Mouse (Mus musculus): Measurements from ENCODE around the gene Ace3. TPM values are rescaled to one million over a fixed set of nuclear protein-coding genes. Genes with fewer than 3 reads are reported as not detected.

The Ace3 gene
- polyA plus RNA-seq, 1 experiment from 2014 or later: not detected

DNA sequence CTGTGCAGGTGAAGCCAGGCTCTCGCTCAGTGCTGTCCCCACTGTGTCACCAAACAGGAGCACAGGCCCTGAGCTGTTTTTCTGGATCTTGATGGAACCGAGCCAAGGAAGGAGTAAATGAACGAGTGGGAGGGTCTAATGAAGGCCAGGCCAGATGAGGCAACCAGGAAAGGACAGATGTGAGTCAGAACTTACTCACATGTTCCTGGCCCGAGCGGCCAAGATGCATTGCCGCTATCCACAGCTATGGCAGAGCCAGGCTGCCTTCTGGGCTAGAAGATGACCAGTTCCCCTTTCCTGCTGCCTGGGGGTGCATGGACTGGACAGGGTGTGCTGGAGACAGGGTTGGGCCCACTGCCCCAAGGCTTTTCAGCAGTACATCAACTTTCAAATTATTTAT, 41.1 kb upstream of the Ace3 start:
- no peak overlapping the region for H3K27ac ChIP-seq (replicated peaks; ENCODE audit: low read depth, low read length)
- no peak overlapping the region for H3K9ac ChIP-seq (ENCODE audit: low read depth, low read length)
- no peak overlapping the region for H3K4me3 ChIP-seq (ENCODE audit: low read depth, low read length)
- peak; percentile 35 for DNase-seq (ENCODE audit: low spot score)
- no peaks in the 10 kb centered on the region for H3K36me3 ChIP-seq (ENCODE audit: control insufficient read depth, insufficient read depth, low read length)
- no peak for ATAC-seq (ENCODE audit: low read depth)
- H3K27me3 ChIP-seq (replicated peaks; ENCODE audit: control insufficient read depth, insufficient read depth, low read length): no peaks in the 10 kb centered on the region
- no peaks in the 10 kb centered on the region for H3K9me3 ChIP-seq (ENCODE audit: control insufficient read depth, low read length)
- H3K4me1 ChIP-seq (ENCODE audit: control insufficient read depth, insufficient read depth, low read length): peaks cover 2% of the 10 kb centered on the region; the same call in 1 of the 2 replicates
- no peak overlapping the region for H3K4me2 ChIP-seq (ENCODE audit: low read depth, low read length)
- WGBS: 68% methylated on average over 6 of the region's 6 CpGs

DNA sequence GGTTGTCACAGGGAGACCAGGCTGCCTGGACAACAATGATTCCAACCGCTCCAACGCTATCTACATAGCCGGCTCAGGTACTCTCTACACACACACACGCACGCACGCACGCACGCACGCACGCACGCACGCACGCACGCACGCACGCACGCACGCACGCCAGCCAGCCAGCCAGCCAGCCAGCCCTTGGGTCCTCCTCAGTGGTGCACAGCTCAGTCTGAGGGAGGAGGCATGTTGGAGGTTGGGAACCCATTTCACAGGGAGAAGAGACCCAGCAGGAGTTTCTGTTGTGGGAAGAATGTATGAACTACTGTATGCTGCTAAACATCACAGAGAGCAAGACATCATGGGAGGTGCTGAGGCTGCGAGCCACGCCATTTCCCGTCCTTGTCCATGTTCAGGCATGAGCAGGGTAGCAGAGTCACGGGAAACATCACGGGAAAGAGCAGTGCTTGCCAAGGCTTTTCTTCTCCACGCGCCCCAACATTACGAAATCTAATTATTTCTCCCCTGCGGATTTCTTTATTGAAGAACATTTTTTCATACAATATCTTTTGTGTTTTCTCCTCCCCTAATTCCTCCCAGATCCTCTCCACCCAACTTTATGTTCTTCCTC, 38.6 kb upstream of the Ace3 start:
- no peak overlapping the region for H3K4me2 ChIP-seq (ENCODE audit: low read depth, low read length)
- no peak overlapping the region for H3K27ac ChIP-seq (replicated peaks; ENCODE audit: low read depth, low read length)
- ATAC-seq (ENCODE audit: low read depth): no peak
- WGBS: 87% methylated on average over 28 of the region's 28 CpGs
- H3K4me1 ChIP-seq (ENCODE audit: control insufficient read depth, insufficient read depth, low read length): peaks cover 2% of the 10 kb centered on the region; the same call in 1 of the 2 replicates
- H3K9ac ChIP-seq (ENCODE audit: low read depth, low read length): no peak overlapping the region
- no peaks in the 10 kb centered on the region for H3K9me3 ChIP-seq (ENCODE audit: control insufficient read depth, low read length)
- H3K4me3 ChIP-seq (ENCODE audit: low read depth, low read length): no peak overlapping the region
- no peak for DNase-seq (ENCODE audit: low spot score)
- H3K27me3 ChIP-seq (replicated peaks; ENCODE audit: control insufficient read depth, insufficient read depth, low read length): no peaks in the 10 kb centered on the region
- no peaks in the 10 kb centered on the region for H3K36me3 ChIP-seq (ENCODE audit: control insufficient read depth, insufficient read depth, low read length)

DNA sequence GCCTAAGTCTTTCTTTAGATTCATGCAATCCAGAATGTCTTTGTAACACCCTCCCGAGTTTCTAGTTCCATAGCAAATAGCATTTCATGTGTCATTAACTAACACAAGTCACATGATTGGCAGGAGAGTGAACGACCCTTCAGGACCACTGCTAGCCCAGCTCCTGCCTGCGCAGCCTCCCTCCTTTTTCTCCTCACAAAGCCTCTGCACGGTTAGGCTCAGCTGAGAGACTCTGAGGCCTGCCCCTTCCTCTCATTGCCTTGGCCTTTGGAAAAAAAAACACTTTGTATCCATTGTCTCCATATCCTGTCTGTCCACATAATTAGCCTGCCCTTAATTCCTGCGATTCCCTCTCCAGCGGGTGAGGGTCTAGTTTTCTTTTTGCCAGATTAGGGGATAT, 37.0 kb upstream of the Ace3 start:
- Histone ChIP-seq H3K4me2 (ENCODE audit: low read depth, low read length) (no peak overlapping the region), H3K36me3 (ENCODE audit: control insufficient read depth, insufficient read depth, low read length) (no peaks in the 10 kb centered on the region), H3K27ac (replicated peaks; ENCODE audit: low read depth, low read length) (no peak overlapping the region), H3K4me3 (ENCODE audit: low read depth, low read length) (no peak overlapping the region), H3K9ac (ENCODE audit: low read depth, low read length) (no peak overlapping the region), H3K4me1 (ENCODE audit: control insufficient read depth, insufficient read depth, low read length) (no peaks in the 10 kb centered on the region; the same call in 1 of the 2 replicates), H3K9me3 (ENCODE audit: control insufficient read depth, low read length) (no peaks in the 10 kb centered on the region), H3K27me3 (replicated peaks; ENCODE audit: control insufficient read depth, insufficient read depth, low read length) (no peaks in the 10 kb centered on the region)
- ATAC-seq (ENCODE audit: low read depth): no peak
- WGBS: 58% methylated on average over 6 of the region's 6 CpGs
- no peak for DNase-seq (ENCODE audit: low spot score)

DNA sequence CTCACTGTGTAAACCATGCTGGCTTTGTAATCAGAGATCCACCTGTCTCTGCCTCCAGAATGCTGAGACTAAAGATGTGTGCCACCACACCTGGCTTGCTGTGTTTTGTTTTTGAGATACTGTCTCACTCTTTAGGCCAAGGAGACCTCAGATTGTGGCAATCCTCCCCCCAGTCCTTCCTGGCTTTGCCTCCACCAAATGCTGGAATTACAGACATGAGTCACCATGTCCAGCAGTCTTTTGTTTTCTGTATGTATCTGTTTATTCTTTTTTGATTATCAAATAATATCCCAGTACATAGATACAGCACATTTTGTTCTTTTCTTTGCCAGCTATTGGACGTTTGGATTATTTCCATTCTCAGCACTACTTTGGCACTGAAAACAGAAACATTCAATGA, 35.9 kb upstream of the Ace3 start:
- Histone ChIP-seq H3K9ac (ENCODE audit: low read depth, low read length) (no peak overlapping the region), H3K27me3 (replicated peaks; ENCODE audit: control insufficient read depth, insufficient read depth, low read length) (no peaks in the 10 kb centered on the region), H3K4me2 (ENCODE audit: low read depth, low read length) (no peak overlapping the region), H3K9me3 (ENCODE audit: control insufficient read depth, low read length) (no peaks in the 10 kb centered on the region), H3K36me3 (ENCODE audit: control insufficient read depth, insufficient read depth, low read length) (no peaks in the 10 kb centered on the region), H3K4me1 (ENCODE audit: control insufficient read depth, insufficient read depth, low read length) (no peaks in the 10 kb centered on the region), H3K4me3 (ENCODE audit: low read depth, low read length) (no peak overlapping the region), H3K27ac (replicated peaks; ENCODE audit: low read depth, low read length) (no peak overlapping the region)
- ATAC-seq (ENCODE audit: low read depth): no peak
- no peak for DNase-seq (ENCODE audit: low spot score)
- WGBS: 58% methylated on average over 1 of the region's 1 CpGs

GRCm38 (mm10) chr11:105959355-105959754, 35.1 kb upstream of the Ace3 start:
- ATAC-seq (ENCODE audit: low read depth) (no peak), DNase-seq (ENCODE audit: low spot score) (no peak)
- 48% methylated on average over 17 of the region's 17 CpGs for WGBS
- Histone ChIP-seq H3K36me3 (ENCODE audit: control insufficient read depth, insufficient read depth, low read length) (no peaks in the 10 kb centered on the region), H3K27ac (replicated peaks; ENCODE audit: low read depth, low read length) (no peak overlapping the region), H3K9ac (ENCODE audit: low read depth, low read length) (no peak overlapping the region), H3K4me1 (ENCODE audit: control insufficient read depth, insufficient read depth, low read length) (no peaks in the 10 kb centered on the region), H3K4me3 (ENCODE audit: low read depth, low read length) (no peak overlapping the region), H3K4me2 (ENCODE audit: low read depth, low read length) (no peak overlapping the region), H3K9me3 (ENCODE audit: control insufficient read depth, low read length) (no peaks in the 10 kb centered on the region), H3K27me3 (replicated peaks; ENCODE audit: control insufficient read depth, insufficient read depth, low read length) (no peaks in the 10 kb centered on the region)

DNA sequence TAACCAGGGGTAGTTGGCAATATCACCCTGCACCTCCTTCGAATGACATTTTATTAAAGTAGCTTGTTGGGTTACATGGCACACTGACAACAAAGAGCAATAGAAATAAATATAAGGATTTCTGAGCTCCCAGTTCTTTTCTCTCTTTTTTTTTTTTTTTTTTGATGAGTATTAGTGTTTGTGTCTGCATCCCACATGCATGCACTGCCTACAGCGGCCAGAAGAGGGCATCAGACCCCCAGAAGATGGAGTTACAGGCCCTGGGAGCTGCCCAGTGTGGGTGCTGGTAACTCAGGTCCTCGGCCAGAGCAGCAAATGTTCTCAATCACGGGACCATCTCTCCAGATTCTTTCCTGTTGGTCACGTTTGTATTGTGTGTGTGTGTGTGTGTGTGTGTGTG, 29.8 kb upstream of the Ace3 start:
- Histone ChIP-seq H3K4me2 (ENCODE audit: low read depth, low read length) (no peak overlapping the region), H3K9ac (ENCODE audit: low read depth, low read length) (no peak overlapping the region), H3K4me1 (ENCODE audit: control insufficient read depth, insufficient read depth, low read length) (no peaks in the 10 kb centered on the region), H3K27ac (replicated peaks; ENCODE audit: low read depth, low read length) (no peak overlapping the region), H3K27me3 (replicated peaks; ENCODE audit: control insufficient read depth, insufficient read depth, low read length) (peaks cover 42% of the 10 kb centered on the region), H3K36me3 (ENCODE audit: control insufficient read depth, insufficient read depth, low read length) (no peaks in the 10 kb centered on the region), H3K9me3 (ENCODE audit: control insufficient read depth, low read length) (no peaks in the 10 kb centered on the region), H3K4me3 (ENCODE audit: low read depth, low read length) (no peak overlapping the region)
- DNase-seq (ENCODE audit: low spot score) (no peak), ATAC-seq (ENCODE audit: low read depth) (no peak)
- WGBS: 63% methylated on average over 5 of the region's 5 CpGs

- H3K9me3 ChIP-seq (ENCODE audit: control insufficient read depth, low read length): no peaks in the 10 kb centered on the region
- DNase-seq (ENCODE audit: low spot score): no peak
- no peak overlapping the region for H3K27ac ChIP-seq (replicated peaks; ENCODE audit: low read depth, low read length)
- peaks cover 43% of the 10 kb centered on the region for H3K27me3 ChIP-seq (replicated peaks; ENCODE audit: control insufficient read depth, insufficient read depth, low read length)
- 74% methylated on average over 4 of the region's 4 CpGs for WGBS
- ATAC-seq (ENCODE audit: low read depth): no peak
- H3K4me3 ChIP-seq (ENCODE audit: low read depth, low read length): no peak overlapping the region
- no peak overlapping the region for H3K9ac ChIP-seq (ENCODE audit: low read depth, low read length)
- H3K4me2 ChIP-seq (ENCODE audit: low read depth, low read length): no peak overlapping the region
- H3K4me1 ChIP-seq (ENCODE audit: control insufficient read depth, insufficient read depth, low read length): no peaks in the 10 kb centered on the region
- H3K36me3 ChIP-seq (ENCODE audit: control insufficient read depth, insufficient read depth, low read length): no peaks in the 10 kb centered on the region
These were observed 28.2 kb upstream of the Ace3 start for GRCm38 (mm10) chr11:105966288-105966687.

DNA sequence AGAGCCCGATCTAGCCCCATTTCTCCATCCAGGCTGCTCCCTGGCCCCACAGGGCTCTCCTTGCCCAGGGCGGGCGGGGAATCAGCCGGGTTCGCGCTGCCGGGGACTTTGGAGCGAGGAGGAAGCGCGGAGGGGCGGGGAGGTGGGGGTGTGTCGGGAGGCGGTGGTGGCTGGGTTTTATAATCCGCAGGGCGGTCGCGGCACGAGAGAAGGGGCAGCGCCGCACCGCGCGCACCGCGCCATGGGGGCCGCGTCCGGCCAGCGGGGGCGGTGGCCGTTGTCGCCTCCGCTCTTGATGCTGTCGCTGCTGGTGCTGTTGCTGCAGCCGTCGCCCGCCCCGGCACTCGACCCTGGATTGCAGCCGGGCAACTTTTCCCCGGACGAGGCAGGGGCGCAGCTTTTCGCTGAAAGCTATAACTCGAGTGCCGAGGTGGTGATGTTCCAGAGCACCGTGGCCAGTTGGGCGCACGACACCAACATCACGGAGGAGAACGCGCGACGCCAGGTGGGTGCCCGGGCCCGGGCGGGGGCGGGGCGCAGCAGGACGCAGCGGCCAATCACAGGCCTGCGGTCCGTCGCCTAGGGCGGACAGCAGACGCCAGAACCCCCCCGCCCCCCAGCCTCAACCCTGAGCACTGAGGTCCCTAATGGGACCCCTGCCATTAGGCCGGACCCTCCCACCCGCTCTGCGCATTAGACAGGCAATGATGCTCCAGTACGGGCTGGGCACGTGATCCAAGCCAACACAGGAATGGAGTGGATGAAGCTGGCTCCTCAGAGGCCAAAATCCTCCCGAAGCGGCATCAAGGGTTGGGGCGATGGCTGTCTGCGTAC, 26.5 kb upstream of the Ace3 start, which contains the start of gene Ace:
Gene Ace (plus strand): TSS at position 205 of the 834 bp plus-strand sequence.
- DNase-seq (ENCODE audit: low spot score): peak; percentile 16
- peak within 1 kb of the TSS; percentile 100 for H3K4me2 ChIP-seq (ENCODE audit: low read depth, low read length)
- 1% methylated on average over 18 of the region's 76 CpGs for WGBS
- H3K9ac ChIP-seq (ENCODE audit: low read depth, low read length): peak within 1 kb of the TSS; percentile 47
- no peaks in the 10 kb centered on the region for H3K9me3 ChIP-seq (ENCODE audit: control insufficient read depth, low read length)
- peak within 1 kb of the TSS; percentile 54 for H3K4me3 ChIP-seq (ENCODE audit: low read depth, low read length)
- H3K27me3 ChIP-seq (replicated peaks; ENCODE audit: control insufficient read depth, insufficient read depth, low read length): peaks cover 43% of the 10 kb centered on the region
- no peaks in the 10 kb centered on the region for H3K36me3 ChIP-seq (ENCODE audit: control insufficient read depth, insufficient read depth, low read length)
- ATAC-seq (ENCODE audit: low read depth): peak; percentile 51
- H3K27ac ChIP-seq (replicated peaks; ENCODE audit: low read depth, low read length): no peak within 1 kb of the TSS
- no peaks in the 10 kb centered on the region for H3K4me1 ChIP-seq (ENCODE audit: control insufficient read depth, insufficient read depth, low read length)

All from embryonic facial prominence, embryonic 14.5 days (tissue).